Mouse (Mus musculus): ENCODE measurements at regions not wholly inside any gene's neighbourhood (a gene's known extent, or its start where the extent isn't known, plus 50 kb on each side); places are given as distances from the start of the nearest gene placed in this dataset.

- WGBS = 84% methylated on average over 3 of the region's 3 CpGs
- H3K9me3 ChIP-seq (ENCODE audit: control insufficient read depth, low read depth, low read length) = no peaks in the 10 kb centered on the region
- H3K9ac ChIP-seq (replicated peaks; ENCODE audit: low read depth, low read length) = no peak overlapping the region
- no peaks in the 10 kb centered on the region for H3K4me1 ChIP-seq (ENCODE audit: control insufficient read depth, insufficient read depth, low read length)
- H3K4me3 ChIP-seq (ENCODE audit: low read depth, low read length) = no peak overlapping the region
- ATAC-seq (ENCODE audit: insufficient number of reproducible peaks, insufficient read depth, low FRiP score, low read depth) = no peak
- H3K27me3 ChIP-seq (ENCODE audit: control insufficient read depth, insufficient read depth, low read length) = no peaks in the 10 kb centered on the region
- H3K36me3 ChIP-seq (ENCODE audit: control insufficient read depth, insufficient read depth, low read length) = no peaks in the 10 kb centered on the region
- H3K4me2 ChIP-seq (replicated peaks; ENCODE audit: low read depth, low read length) = no peak overlapping the region
- H3K27ac ChIP-seq (ENCODE audit: low read length) = no peak overlapping the region
Measured at GRCm38 (mm10) chr3:52904028-52904427, 113.0 kb downstream of the Cog6 start.

- WGBS = 31% methylated on average over 4 of the region's 4 CpGs
- H3K4me1 ChIP-seq (ENCODE audit: control insufficient read depth, insufficient read depth, low read length) = no peaks in the 10 kb centered on the region
- no peaks in the 10 kb centered on the region for H3K36me3 ChIP-seq (ENCODE audit: control insufficient read depth, insufficient read depth, low read length)
- H3K27ac ChIP-seq (ENCODE audit: low read length) = no peak overlapping the region
- H3K9me3 ChIP-seq (ENCODE audit: control insufficient read depth, low read depth, low read length) = no peaks in the 10 kb centered on the region
- no peak overlapping the region for H3K4me2 ChIP-seq (replicated peaks; ENCODE audit: low read depth, low read length)
- ATAC-seq (ENCODE audit: insufficient number of reproducible peaks, insufficient read depth, low FRiP score, low read depth) = no peak
- no peak overlapping the region for H3K9ac ChIP-seq (replicated peaks; ENCODE audit: low read depth, low read length)
- H3K27me3 ChIP-seq (ENCODE audit: control insufficient read depth, insufficient read depth, low read length) = no peaks in the 10 kb centered on the region
- H3K4me3 ChIP-seq (ENCODE audit: low read depth, low read length) = no peak overlapping the region
Measured at GRCm38 (mm10) chr3:52897665-52898064, 119.4 kb downstream of the Cog6 start.

- no peak overlapping the region for H3K27ac ChIP-seq (ENCODE audit: low read length)
- H3K36me3 ChIP-seq (ENCODE audit: control insufficient read depth, insufficient read depth, low read length) = no peaks in the 10 kb centered on the region
- H3K4me1 ChIP-seq (ENCODE audit: control insufficient read depth, insufficient read depth, low read length) = no peaks in the 10 kb centered on the region
- no peak for ATAC-seq (ENCODE audit: insufficient number of reproducible peaks, insufficient read depth, low FRiP score, low read depth)
- no peak overlapping the region for H3K9ac ChIP-seq (replicated peaks; ENCODE audit: low read depth, low read length)
- no peak overlapping the region for H3K4me2 ChIP-seq (replicated peaks; ENCODE audit: low read depth, low read length)
- 75% methylated on average over 7 of the region's 7 CpGs for WGBS
- no peaks in the 10 kb centered on the region for H3K27me3 ChIP-seq (ENCODE audit: control insufficient read depth, insufficient read depth, low read length)
- no peak overlapping the region for H3K4me3 ChIP-seq (ENCODE audit: low read depth, low read length)
- no peaks in the 10 kb centered on the region for H3K9me3 ChIP-seq (ENCODE audit: control insufficient read depth, low read depth, low read length)
Measured at GRCm38 (mm10) chr3:52896462-52896861, 120.6 kb downstream of the Cog6 start.

GRCm38 (mm10) chr3:52895751-52896150 is 121.3 kb downstream of the Cog6 start:
- 87% methylated on average over 5 of the region's 5 CpGs for WGBS
- Histone ChIP-seq H3K27me3 (ENCODE audit: control insufficient read depth, insufficient read depth, low read length) (no peaks in the 10 kb centered on the region), H3K4me1 (ENCODE audit: control insufficient read depth, insufficient read depth, low read length) (no peaks in the 10 kb centered on the region), H3K36me3 (ENCODE audit: control insufficient read depth, insufficient read depth, low read length) (no peaks in the 10 kb centered on the region), H3K9me3 (ENCODE audit: control insufficient read depth, low read depth, low read length) (no peaks in the 10 kb centered on the region), H3K27ac (ENCODE audit: low read length) (no peak overlapping the region), H3K9ac (replicated peaks; ENCODE audit: low read depth, low read length) (no peak overlapping the region), H3K4me3 (ENCODE audit: low read depth, low read length) (no peak overlapping the region), H3K4me2 (replicated peaks; ENCODE audit: low read depth, low read length) (no peak overlapping the region)
- ATAC-seq (ENCODE audit: insufficient number of reproducible peaks, insufficient read depth, low FRiP score, low read depth) = no peak

- Histone ChIP-seq H3K27me3 (ENCODE audit: control insufficient read depth, insufficient read depth, low read length) (no peaks in the 10 kb centered on the region), H3K4me3 (ENCODE audit: low read depth, low read length) (no peak overlapping the region), H3K4me2 (replicated peaks; ENCODE audit: low read depth, low read length) (no peak overlapping the region), H3K9ac (replicated peaks; ENCODE audit: low read depth, low read length) (no peak overlapping the region), H3K27ac (ENCODE audit: low read length) (no peak overlapping the region), H3K4me1 (ENCODE audit: control insufficient read depth, insufficient read depth, low read length) (no peaks in the 10 kb centered on the region), H3K9me3 (ENCODE audit: control insufficient read depth, low read depth, low read length) (no peaks in the 10 kb centered on the region), H3K36me3 (ENCODE audit: control insufficient read depth, insufficient read depth, low read length) (no peaks in the 10 kb centered on the region)
- no peak for ATAC-seq (ENCODE audit: insufficient number of reproducible peaks, insufficient read depth, low FRiP score, low read depth)
- 89% methylated on average over 2 of the region's 2 CpGs for WGBS
Measured at GRCm38 (mm10) chr3:52894812-52895211, 122.2 kb downstream of the Cog6 start.

- H3K36me3 ChIP-seq (ENCODE audit: control insufficient read depth, insufficient read depth, low read length) = no peaks in the 10 kb centered on the region
- 76% methylated on average over 4 of the region's 4 CpGs for WGBS
- H3K4me3 ChIP-seq (ENCODE audit: low read depth, low read length) = no peak overlapping the region
- no peaks in the 10 kb centered on the region for H3K27me3 ChIP-seq (ENCODE audit: control insufficient read depth, insufficient read depth, low read length)
- no peaks in the 10 kb centered on the region for H3K4me1 ChIP-seq (ENCODE audit: control insufficient read depth, insufficient read depth, low read length)
- no peak overlapping the region for H3K4me2 ChIP-seq (replicated peaks; ENCODE audit: low read depth, low read length)
- ATAC-seq (ENCODE audit: insufficient number of reproducible peaks, insufficient read depth, low FRiP score, low read depth) = no peak
- H3K9me3 ChIP-seq (ENCODE audit: control insufficient read depth, low read depth, low read length) = no peaks in the 10 kb centered on the region
- H3K27ac ChIP-seq (ENCODE audit: low read length) = no peak overlapping the region
- H3K9ac ChIP-seq (replicated peaks; ENCODE audit: low read depth, low read length) = no peak overlapping the region
Measured at GRCm38 (mm10) chr3:52889156-52889715, 127.8 kb downstream of the Cog6 start.

GRCm38 (mm10) chr3:52881981-52882380 is 135.1 kb downstream of the Cog6 start:
- no peak overlapping the region for H3K9ac ChIP-seq (replicated peaks; ENCODE audit: low read depth, low read length)
- no peak overlapping the region for H3K4me3 ChIP-seq (ENCODE audit: low read depth, low read length)
- H3K27me3 ChIP-seq (ENCODE audit: control insufficient read depth, insufficient read depth, low read length) = no peaks in the 10 kb centered on the region
- H3K27ac ChIP-seq (ENCODE audit: low read length) = no peak overlapping the region
- WGBS = 73% methylated on average over 3 of the region's 3 CpGs
- no peak overlapping the region for H3K4me2 ChIP-seq (replicated peaks; ENCODE audit: low read depth, low read length)
- ATAC-seq (ENCODE audit: insufficient number of reproducible peaks, insufficient read depth, low FRiP score, low read depth) = no peak
- no peaks in the 10 kb centered on the region for H3K4me1 ChIP-seq (ENCODE audit: control insufficient read depth, insufficient read depth, low read length)
- no peaks in the 10 kb centered on the region for H3K9me3 ChIP-seq (ENCODE audit: control insufficient read depth, low read depth, low read length)
- no peaks in the 10 kb centered on the region for H3K36me3 ChIP-seq (ENCODE audit: control insufficient read depth, insufficient read depth, low read length)

GRCm38 (mm10) chr3:52881139-52881538 is 135.9 kb downstream of the Cog6 start:
- no peaks in the 10 kb centered on the region for H3K9me3 ChIP-seq (ENCODE audit: control insufficient read depth, low read depth, low read length)
- no peaks in the 10 kb centered on the region for H3K27me3 ChIP-seq (ENCODE audit: control insufficient read depth, insufficient read depth, low read length)
- H3K36me3 ChIP-seq (ENCODE audit: control insufficient read depth, insufficient read depth, low read length) = no peaks in the 10 kb centered on the region
- H3K4me1 ChIP-seq (ENCODE audit: control insufficient read depth, insufficient read depth, low read length) = no peaks in the 10 kb centered on the region
- no peak overlapping the region for H3K4me3 ChIP-seq (ENCODE audit: low read depth, low read length)
- ATAC-seq (ENCODE audit: insufficient number of reproducible peaks, insufficient read depth, low FRiP score, low read depth) = no peak
- WGBS = 74% methylated on average over 4 of the region's 4 CpGs
- H3K9ac ChIP-seq (replicated peaks; ENCODE audit: low read depth, low read length) = no peak overlapping the region
- H3K4me2 ChIP-seq (replicated peaks; ENCODE audit: low read depth, low read length) = no peak overlapping the region
- no peak overlapping the region for H3K27ac ChIP-seq (ENCODE audit: low read length)

- WGBS = 56% methylated on average over 10 of the region's 10 CpGs
- no peak overlapping the region for H3K4me3 ChIP-seq (ENCODE audit: low read depth, low read length)
- H3K4me1 ChIP-seq (ENCODE audit: control insufficient read depth, insufficient read depth, low read length) = no peaks in the 10 kb centered on the region
- H3K36me3 ChIP-seq (ENCODE audit: control insufficient read depth, insufficient read depth, low read length) = no peaks in the 10 kb centered on the region
- no peaks in the 10 kb centered on the region for H3K27me3 ChIP-seq (ENCODE audit: control insufficient read depth, insufficient read depth, low read length)
- ATAC-seq (ENCODE audit: insufficient number of reproducible peaks, insufficient read depth, low FRiP score, low read depth) = no peak
- no peak overlapping the region for H3K27ac ChIP-seq (ENCODE audit: low read length)
- no peak overlapping the region for H3K9ac ChIP-seq (replicated peaks; ENCODE audit: low read depth, low read length)
- H3K4me2 ChIP-seq (replicated peaks; ENCODE audit: low read depth, low read length) = no peak overlapping the region
- no peaks in the 10 kb centered on the region for H3K9me3 ChIP-seq (ENCODE audit: control insufficient read depth, low read depth, low read length)
Measured at GRCm38 (mm10) chr3:52879700-52880099, 137.3 kb downstream of the Cog6 start.

Measured in stomach, embryonic 14.5 days (tissue).